Mouse (Mus musculus) spleen, embryonic (tissue): ENCODE measurements around the gene Pakap.

Source experiments
- CTCF ChIA-PET: fragments of 350-600 bp; sonication (Branson Sonifier 250); formaldehyde crosslinking; loops from one replicate; lab custom pipeline; 2022; lab: Charles Lee

Gene Pakap

GRCm38 (mm10) chr4:57567666-57568206 lies at the start of gene Pakap:
Gene Pakap, plus strand, starts transcription at chr4:57568179.
- CTCF ChIA-PET: no interaction called here

GRCm38 (mm10) chr4:57523456-57523855 lies 44.5 kb upstream of the Pakap start:
- CTCF ChIA-PET: no interaction called here

- CTCF ChIA-PET: no interaction called here
These were observed 43.5 kb upstream of the Pakap start for GRCm38 (mm10) chr4:57524461-57524860.

- CTCF ChIA-PET: no interaction called here
These were observed 42.6 kb upstream of the Pakap start for GRCm38 (mm10) chr4:57525221-57526011.

GRCm38 (mm10) chr4:57528296-57528695 lies 39.7 kb upstream of the Pakap start:
- CTCF ChIA-PET: no interaction called here

GRCm38 (mm10) chr4:57533686-57534085 lies 34.3 kb upstream of the Pakap start:
- CTCF ChIA-PET: no interaction called here

- CTCF ChIA-PET: no interaction called here
These were observed 33.7 kb upstream of the Pakap start for GRCm38 (mm10) chr4:57534232-57534631.

GRCm38 (mm10) chr4:57535087-57535486 lies 32.9 kb upstream of the Pakap start:
- CTCF ChIA-PET: interaction anchor here (0.7 kb wide), 1 partner anchor 906 kb away, joined by 4 read pairs; no protein-coding TSS in a partner anchor

GRCm38 (mm10) chr4:57538029-57538688 lies 29.8 kb upstream of the Pakap start:
- CTCF ChIA-PET: no interaction called here

- CTCF ChIA-PET: no interaction called here
These were observed 24.2 kb upstream of the Pakap start for GRCm38 (mm10) chr4:57543692-57544256.

- CTCF ChIA-PET: interaction anchor here (0.6 kb wide), 1 partner anchor 915 kb away, joined by 4 read pairs; no protein-coding TSS in a partner anchor
These were observed 20.2 kb upstream of the Pakap start for GRCm38 (mm10) chr4:57547785-57548184.

GRCm38 (mm10) chr4:57550216-57550615 lies 17.8 kb upstream of the Pakap start:
- CTCF ChIA-PET: no interaction called here

GRCm38 (mm10) chr4:57557102-57557501 lies 10.9 kb upstream of the Pakap start:
- CTCF ChIA-PET: no interaction called here

GRCm38 (mm10) chr4:57559438-57559837 lies 8.5 kb upstream of the Pakap start:
- CTCF ChIA-PET: interaction anchor here (0.7 kb wide), 1 partner anchor 198 kb away, joined by 14 read pairs; no protein-coding TSS in a partner anchor

GRCm38 (mm10) chr4:57560010-57560409 lies 8.0 kb upstream of the Pakap start:
- CTCF ChIA-PET: no interaction called here

GRCm38 (mm10) chr4:57561055-57561454 lies 6.9 kb upstream of the Pakap start:
- CTCF ChIA-PET: no interaction called here

- CTCF ChIA-PET: no interaction called here
These were observed 2.7 kb upstream of the Pakap start for GRCm38 (mm10) chr4:57565283-57565682.

GRCm38 (mm10) chr4:57565811-57566210 lies 2.2 kb upstream of the Pakap start:
- CTCF ChIA-PET: no interaction called here

GRCm38 (mm10) chr4:57568268-57569068 lies 489 bp downstream of the Pakap start:
- CTCF ChIA-PET: no interaction called here

- CTCF ChIA-PET: no interaction called here
These were observed 1.0 kb downstream of the Pakap start for GRCm38 (mm10) chr4:57569069-57569355.

- CTCF ChIA-PET: no interaction called here
These were observed 1.7 kb downstream of the Pakap start for GRCm38 (mm10) chr4:57569711-57570110.

- CTCF ChIA-PET: no interaction called here
These were observed 2.2 kb downstream of the Pakap start for GRCm38 (mm10) chr4:57570229-57570628.
